Mouse (Mus musculus): ENCODE data around the gene Cracr2b. TPM values are rescaled to one million over a fixed set of nuclear protein-coding genes. Genes with fewer than 3 reads are reported as not detected.

The Cracr2b gene
- total and polyA plus RNA-seq, 3 experiments: 0.73 to 6.9 TPM; not detected in 1

DNA sequence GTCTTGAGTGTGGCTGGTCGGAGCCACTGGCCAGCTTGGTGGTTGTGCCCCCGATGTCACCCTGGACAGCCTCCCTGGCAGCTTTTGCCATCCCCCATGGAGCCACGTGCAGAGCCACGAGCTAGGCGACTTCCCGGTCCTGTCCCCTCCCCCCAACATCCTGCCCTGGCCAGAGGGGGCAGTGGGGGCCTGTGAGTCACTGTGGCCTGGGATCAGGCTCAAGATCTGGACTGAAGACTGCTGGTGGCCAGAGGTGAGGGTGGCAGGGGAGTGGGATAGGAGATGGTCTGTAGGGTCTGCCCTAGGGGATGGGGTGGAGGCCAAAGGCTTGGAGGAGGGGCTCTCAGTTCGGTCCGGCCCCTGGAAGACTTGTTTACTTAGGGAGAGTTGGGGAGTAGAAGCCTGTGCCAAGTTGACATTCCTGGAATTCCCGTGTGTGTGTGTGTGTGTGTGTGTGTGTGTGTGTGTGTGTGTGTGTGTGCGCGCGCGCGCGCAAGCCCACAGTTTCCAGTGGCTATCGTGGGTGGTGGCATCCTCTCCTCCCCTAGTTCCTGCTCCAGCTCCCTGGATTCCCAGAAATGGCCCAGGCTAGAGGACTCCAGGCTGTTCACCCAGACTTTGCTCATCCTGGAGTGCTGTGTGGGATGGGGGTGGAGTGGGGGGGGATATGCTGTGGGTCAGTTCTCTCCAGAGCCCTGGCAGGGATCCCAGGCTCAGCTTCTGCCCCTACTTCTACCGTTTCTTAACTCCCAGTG is 15.5 kb downstream of the Cracr2b start:
- Histone ChIP-seq H3K27me3 (ENCODE audit: control insufficient read depth in 1 of 2, insufficient read depth in 2 of 2, low read length in 2 of 2) (no peaks in the 10 kb centered on the region), H3K4me1 (ENCODE audit: control insufficient read depth in 1 of 2, insufficient read depth in 2 of 2, low read length in 2 of 2) (peaks cover 3 to 22% of the 10 kb centered on the region in 2 experiments; a peak in 3 of 4 replicates), H3K9me3 (replicated peaks; ENCODE audit: insufficient read depth, low read length) (no peaks in the 10 kb centered on the region), H3K36me3 (ENCODE audit: control insufficient read depth in 1 of 2, insufficient read depth in 2 of 2, low read length in 2 of 2) (peaks cover 0 to 16% of the 10 kb centered on the region in 2 experiments; a peak in 2 of 4 replicates), H3K9ac (ENCODE audit: control insufficient read depth, low read depth, low read length, poor library complexity, severe bottlenecking) (peak overlapping the region; percentile 98), H3K27ac (ENCODE audit: control insufficient read depth, low read depth, low read length) (peak overlapping the region; percentile 71), H3K4me3 (ENCODE audit: control insufficient read depth in 1 of 2, insufficient read depth in 1 of 2, low read depth in 2 of 2, low read length in 2 of 2) (peak overlapping the region; percentile 95), H3K79me2 (ENCODE audit: control insufficient read depth, insufficient read depth, low read length, poor library complexity) (peaks cover 51% of the 10 kb centered on the region)
- peak; percentile 57; the same call in 1 of the 2 replicates for TF ChIP-seq CHD2 (IDR thresholded peaks at IDR 0.05; ENCODE audit: low read length)
- TF ChIP-seq USF1 (IDR thresholded peaks at IDR 0.05; ENCODE audit: low read depth, low read length): peak; percentile 54; the same call in 1 of the 2 replicates
- peak; percentile 95 for TF ChIP-seq MAX (IDR thresholded peaks at IDR 0.05; ENCODE audit: low read length)
- TF ChIP-seq ELF1 (IDR thresholded peaks at IDR 0.05; ENCODE audit: low read depth, low read length): no peak
- peak; percentile 63 for TF ChIP-seq SIN3A (IDR thresholded peaks at IDR 0.05; ENCODE audit: low read length)
- TF ChIP-seq CTCF (IDR thresholded peaks at IDR 0.05 in 2 of 3, conservative IDR thresholded peaks at IDR 0.05 in 1 of 3; ENCODE audit: control insufficient read depth in 1 of 3, insufficient read depth in 1 of 3, low read depth in 2 of 3, low read length in 3 of 3, poor library complexity in 1 of 3, severe bottlenecking in 1 of 3): no peak; a peak in 1 of 6 replicates
- no peak for TF ChIP-seq POLR2AphosphoS2 (IDR thresholded peaks at IDR 0.05; ENCODE audit: low read length)
- TF ChIP-seq RAD21 (IDR thresholded peaks at IDR 0.05; ENCODE audit: low read depth, low read length): no peak
- TF ChIP-seq NRF1 (IDR thresholded peaks at IDR 0.05; ENCODE audit: insufficient read depth, low read depth, low read length, poor library complexity, severe bottlenecking): peak; percentile 55; the same call in 1 of the 2 replicates
- TF ChIP-seq ZMIZ1 (IDR thresholded peaks at IDR 0.05; ENCODE audit: low read depth, low read length): no peak
- no peak for TF ChIP-seq MEF2A (IDR thresholded peaks at IDR 0.05; ENCODE audit: extremely low read depth, insufficient replicate concordance, low read depth, low read length, poor library complexity, severe bottlenecking)
- no peak for TF ChIP-seq TBP (IDR thresholded peaks at IDR 0.05; ENCODE audit: low read depth, low read length)
- TF ChIP-seq NELFE (IDR thresholded peaks at IDR 0.05; ENCODE audit: low read depth, low read length): peak; percentile 54; the same call in 1 of the 2 replicates
- peak; percentile 98 for TF ChIP-seq MYC (IDR thresholded peaks at IDR 0.05; ENCODE audit: low read depth, low read length)
- TF ChIP-seq MXI1 (IDR thresholded peaks at IDR 0.05; ENCODE audit: low read depth, low read length): peak; percentile 96
- TF ChIP-seq CHD1 (IDR thresholded peaks at IDR 0.05; ENCODE audit: low read depth, low read length): no peak
- 0 out of 4 replicates have a peak, but pooled peaks of 1 of the 2 experiments have one; percentile 4 for TF ChIP-seq POLR2A (IDR thresholded peaks at IDR 0.05; ENCODE audit: control insufficient read depth in 1 of 2, insufficient read depth in 1 of 2, low read depth in 1 of 2, low read length in 2 of 2, poor library complexity in 1 of 2)
- peak; percentile 6; the same call in 1 of the 2 replicates for TF ChIP-seq TCF12 (IDR thresholded peaks at IDR 0.05; ENCODE audit: low read depth, low read length)
- TF ChIP-seq TAL1 (IDR thresholded peaks at IDR 0.05; ENCODE audit: low read length): no peak
- no peak for TF ChIP-seq JUND (IDR thresholded peaks at IDR 0.05; ENCODE audit: low read depth, low read length)
- 0 out of 4 replicates have a peak, but pooled peaks of 1 of the 2 experiments have one; percentile 25 for TF ChIP-seq EP300 (IDR thresholded peaks at IDR 0.05; ENCODE audit: low read depth in 1 of 2, low read length in 2 of 2)
- DNase-seq (ENCODE audit: low read depth, low spot score): peak; percentile 69
